Mouse (Mus musculus) erythroblast, embryonic 14.5 days (primary cell): ENCODE measurements around the gene Slc35b2.

Experiments
- GATA1 ChIP-seq: IDR thresholded peaks from 2 replicates; pipeline ENCODE4 v1.6.1; 2012; ENCODE audit warnings: low read length, inconsistent platforms, mixed read lengths
- TAL1 ChIP-seq: IDR thresholded peaks from 3 replicates; pipeline ENCODE4 v1.6.1; 2012; ENCODE audit warnings: low read length, inconsistent platforms, mixed read lengths

DNA sequence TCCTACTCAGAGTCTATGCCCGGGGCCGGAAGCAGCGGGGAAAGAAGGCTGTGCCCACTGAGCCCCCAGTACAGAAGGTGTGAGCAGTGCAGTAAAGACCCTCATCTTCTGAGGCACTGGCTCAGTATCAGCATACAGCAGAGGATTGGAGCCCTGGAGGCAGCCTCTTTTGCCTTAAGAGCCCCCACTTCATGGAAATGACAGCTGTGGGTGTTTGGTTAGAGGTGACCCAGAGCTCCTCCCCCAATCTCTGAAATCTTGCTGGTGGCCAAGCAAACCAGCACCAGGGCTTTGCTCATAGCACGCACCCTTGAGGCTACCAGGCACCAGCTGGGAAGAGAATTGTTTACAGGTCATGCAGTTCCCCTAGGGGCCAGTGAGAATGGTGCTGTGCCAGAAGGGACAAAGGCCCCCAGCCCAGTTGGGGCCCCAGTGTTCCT lies 3.5 kb downstream of the Slc35b2 start:
- TF ChIP-seq GATA1 (no peak), TAL1 (no peak)
